Comparison of ENCODE assay signal across 24 mouse cellular contexts in the genomic region with DNA sequence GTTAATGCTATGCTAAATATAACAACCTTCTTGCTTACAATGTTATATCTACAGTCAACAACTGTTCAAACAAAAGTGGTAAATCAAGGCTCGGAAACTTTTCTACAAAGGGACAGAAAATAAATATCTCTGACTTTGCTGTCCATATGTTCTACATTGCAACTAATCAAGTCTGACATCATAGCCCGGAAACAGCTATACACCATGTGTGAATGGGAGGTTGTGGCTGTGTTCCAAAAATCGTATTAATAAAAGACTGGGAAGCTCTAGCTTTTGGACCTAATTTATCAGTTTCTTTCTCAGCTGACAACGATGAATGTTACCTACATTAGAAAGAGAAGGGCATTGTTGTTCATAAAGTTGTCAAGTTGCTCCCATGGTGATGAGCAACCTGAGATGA. TPM values are rescaled to one million over a fixed set of nuclear protein-coding genes. Genes with fewer than 3 reads are reported as not detected.
"Had no signal": no experiment of that assay in that cellular context is flagged by ENCODE, and none has a peak within 500 bp of the region (broad histone marks: within the 10 kb centered on the region; RNA-seq: fewer than 3 reads in every experiment).

No protein-coding gene starts in this region.

- H3K4me2 ChIP-seq: limb, embryonic 13.5 days; liver, embryonic 13.5 days; midbrain, embryonic 12.5 days; midbrain, embryonic 15.5 days; neural tube, embryonic 13.5 days had no signal

- H3K4me3 ChIP-seq: limb, embryonic 13.5 days; liver, embryonic 13.5 days; midbrain, embryonic 12.5 days; midbrain, embryonic 15.5 days; myocyte; neural tube, embryonic 13.5 days had no signal

- H3K36me3 ChIP-seq: limb, embryonic 13.5 days; liver, embryonic 13.5 days; midbrain, embryonic 12.5 days; midbrain, embryonic 15.5 days; neural tube, embryonic 13.5 days had no signal

- H3K27ac ChIP-seq: limb, embryonic 13.5 days; liver, embryonic 13.5 days; midbrain, embryonic 12.5 days; midbrain, embryonic 15.5 days; neural tube, embryonic 13.5 days; stomach, postnatal 0 days had no signal

- H3K9ac ChIP-seq: limb, embryonic 13.5 days; liver, embryonic 13.5 days; midbrain, embryonic 12.5 days; midbrain, embryonic 15.5 days; neural tube, embryonic 13.5 days had no signal

- H3K27me3 ChIP-seq: limb, embryonic 13.5 days; liver, embryonic 13.5 days; midbrain, embryonic 12.5 days; midbrain, embryonic 15.5 days; neural tube, embryonic 13.5 days had no signal

- DNase-seq: kidney, adult 9 months; kidney, postnatal 14 days; kidney, postnatal 4 days; left cerebral cortex, postnatal 4 days; liver, embryonic 13.5 days; lung, adult 2 months; lung, postnatal 14 days; lung, postnatal 4 days; right cerebral cortex, adult 18-20 months; right cerebral cortex, postnatal 14 days; right cerebral cortex, postnatal 4 days; thymus, adult 2 months; thymus, postnatal 14 days; thymus, postnatal 4 days had no signal

- H3K4me1 ChIP-seq: limb, embryonic 13.5 days; liver, embryonic 13.5 days; midbrain, embryonic 12.5 days; midbrain, embryonic 15.5 days; neural tube, embryonic 13.5 days had no signal

- ATAC-seq: midbrain, embryonic 15.5 days had no signal

- H3K9me3 ChIP-seq: limb, embryonic 13.5 days; liver, embryonic 13.5 days; midbrain, embryonic 12.5 days; midbrain, embryonic 15.5 days; neural tube, embryonic 13.5 days had no signal

RNA-seq across cellular contexts. Expression of a gene that starts 37.5 kb away (rescaled TPM):
- total RNA-seq: liver, adult 2 months; megakaryocyte-erythroid progenitor cell, adult 5-6 weeks; monocyte, adult 5-6 weeks had no signal
- polyA plus RNA-seq: liver, adult 2 months; liver, embryonic 16.5 days; myocyte; thymus, adult 2 months had no signal
